Mouse (Mus musculus) liver, adult 10 weeks (tissue): ENCODE results near the gene Tmc2. TPM values are rescaled to one million over a fixed set of nuclear protein-coding genes. Genes with fewer than 3 reads are reported as not detected.

Experiments
- polyA plus RNA-seq: library from polyadenylated mRNA; stranded (reverse); fragments of 350-450 nt; fragmentation: Illumina TruSeq; extraction: RNeasy Lipid Tissue Mini Kit (QIAGEN cat#74804); gene quantifications from one replicate; pipeline ENCODE4 v1.2.3, GENCODE M21; 2014; ENCODE audit warnings: low read depth, low replicate concordance

Tmc2 gene
- not detected for polyA plus RNA-seq

GRCm38 (mm10) chr2:130194894-130195293, at the start of gene Tmc2:
Gene Tmc2, plus strand, starts transcription at chr2:130195194.

GRCm38 (mm10) chr2:130178706-130179506, 16.1 kb upstream of the Tmc2 start, which contains the start of gene Snrpb:
Gene Snrpb, minus strand, starts transcription at chr2:130179403.

GRCm38 (mm10) chr2:130274149-130274861, 79.3 kb downstream of the Tmc2 start, which contains the start of gene Nop56:
Gene Nop56, plus strand, starts transcription at chr2:130274430.

GRCm38 (mm10) chr2:130283854-130284654, 89.1 kb downstream of the Tmc2 start, which contains the start of gene Idh3b:
Gene Idh3b, minus strand, starts transcription at chr2:130284547.

GRCm38 (mm10) chr2:130294936-130295277, 99.9 kb downstream of the Tmc2 start, which contains the start of gene Ebf4:
Gene Ebf4, plus strand, starts transcription at chr2:130295169.

Other genes with a start within 250 kb of the Tmc2 start
- not detected for gene Tgm3, start 182.8 kb upstream of the Tmc2 start, polyA plus RNA-seq
- gene Tgm6, start 82.8 kb upstream of the Tmc2 start, polyA plus RNA-seq = not detected
- gene Snrpb, start 15.8 kb upstream of the Tmc2 start, polyA plus RNA-seq = 8.1 TPM
- 27.9 TPM for gene Nop56, start 79.2 kb downstream of the Tmc2 start, polyA plus RNA-seq
- gene Idh3b, start 89.4 kb downstream of the Tmc2 start, polyA plus RNA-seq = 114 TPM
- gene Ebf4, start 100.0 kb downstream of the Tmc2 start, polyA plus RNA-seq = not detected
- gene Cpxm1, start 202.4 kb downstream of the Tmc2 start, polyA plus RNA-seq = not detected
- gene Gm28372, start 210.0 kb downstream of the Tmc2 start, polyA plus RNA-seq = not detected
- gene 1700020A23Rik, start 210.1 kb downstream of the Tmc2 start, polyA plus RNA-seq = not detected
- not detected for gene Tmem239, start 211.3 kb downstream of the Tmc2 start, polyA plus RNA-seq
- 15.7 TPM for gene Vps16, start 229.1 kb downstream of the Tmc2 start, polyA plus RNA-seq
- gene Pced1a, start 229.5 kb downstream of the Tmc2 start, polyA plus RNA-seq = 5.1 TPM